Mouse (Mus musculus) heart, embryonic 14.5 days (tissue): ENCODE measurements around the gene Slc2a2. TPM values are rescaled to one million over a fixed set of nuclear protein-coding genes. Genes with fewer than 3 reads are reported as not detected.

Experiments used
- ATAC-seq: fragments of 200-750 bp; cut with Nextera tagmentation; 2 replicates; pipeline ENCODE4 v1.8.0; 2017; ENCODE audit warnings: low read depth, moderate TSS enrichment; ENCODE audit not compliant: insufficient number of reproducible peaks, insufficient read depth, low FRiP score
- H3K27ac ChIP-seq, 2 experiments: fragments of 200-500 bp in 1 of 2; fragments of 300-500 bp in 1 of 2; sonication (generic) in 1 of 2; replicated peaks in 1 of 2; 2 replicates each; pipeline ENCODE4 v1.5.1; 2012 to 2014; ENCODE audit warnings: low read depth in 2 of 2, low read length in 2 of 2, control low read depth in 1 of 2, mild to moderate bottlenecking in 1 of 2, mixed read lengths in 1 of 2; ENCODE audit not compliant: control insufficient read depth in 1 of 2, insufficient read depth in 1 of 2
- H3K27me3 ChIP-seq: fragments of 300-500 bp; sonication (generic); 2 replicates; pipeline ENCODE4 v1.6.1; 2014; ENCODE audit warnings: mild to moderate bottlenecking, low read length, control low read depth; ENCODE audit not compliant: control insufficient read depth, insufficient read depth
- H3K36me3 ChIP-seq: fragments of 300-500 bp; sonication (generic); 2 replicates; pipeline ENCODE4 v1.6.1; 2014; ENCODE audit warnings: mild to moderate bottlenecking, control low read depth, low read length, mixed read lengths; ENCODE audit not compliant: control insufficient read depth, insufficient read depth
- H3K4me1 ChIP-seq, 2 experiments: fragments of 200-500 bp in 1 of 2; fragments of 300-500 bp in 1 of 2; sonication (generic) in 1 of 2; 2 replicates each; pipeline ENCODE4 v1.6.1; 2012 to 2014; ENCODE audit warnings: low read length in 2 of 2, control low read depth in 1 of 2, mixed read lengths in 1 of 2; ENCODE audit not compliant: control insufficient read depth in 2 of 2, insufficient read depth in 2 of 2
- H3K4me2 ChIP-seq: fragments of 300-500 bp; sonication (generic); 2 replicates; pipeline ENCODE4 v1.6.1; 2014; ENCODE audit warnings: mild to moderate bottlenecking, low read length
- H3K4me3 ChIP-seq, 2 experiments: fragments of 200-500 bp in 1 of 2; fragments of 300-500 bp in 1 of 2; sonication (generic) in 1 of 2; 2 replicates each; pipeline ENCODE4 v1.5.1; 2012 to 2014; ENCODE audit warnings: low read length in 2 of 2, mild to moderate bottlenecking in 2 of 2, control low read depth in 1 of 2, low read depth in 1 of 2, moderate library complexity in 1 of 2; ENCODE audit not compliant: control insufficient read depth in 1 of 2, insufficient read depth in 1 of 2
- H3K9ac ChIP-seq: fragments of 300-500 bp; sonication (generic); 2 replicates; pipeline ENCODE4 v1.6.1; 2014; ENCODE audit warnings: mild to moderate bottlenecking, low read length
- H3K9me3 ChIP-seq: fragments of 300-500 bp; sonication (generic); 2 replicates; pipeline ENCODE4 v1.6.1; 2016; ENCODE audit warnings: low read length, control low read depth; ENCODE audit not compliant: control insufficient read depth
- WGBS: fragments of 180-500 bp; shearing (Covaris S2); extraction: QIAGEN DNeasy Blood & Tissue Kit; methylation state at CpG from one replicate; pipeline ENCODE4 v1.1.7; 2014; 5-methylcytosine and 5-hydroxymethylcytosine counted together
- polyA plus RNA-seq: library from polyadenylated mRNA; unstranded; fragments of >200 nt; fragmentation: Nextera tagmentation; extraction: Ambion mirVana; gene quantifications from 2 replicates; pipeline ENCODE4 v1.2.1, GENCODE M21; 2014

Slc2a2 gene
- polyA plus RNA-seq = 0.15 TPM in 1 of 2 replicates, not detected in the other

- no peak within 1 kb of the TSS for H3K4me3 ChIP-seq
- H3K27ac ChIP-seq = no peak within 1 kb of the TSS
- no peaks in the 10 kb centered on the region for H3K27me3 ChIP-seq
- H3K9me3 ChIP-seq = no peaks in the 10 kb centered on the region
- H3K9ac ChIP-seq = no peak within 1 kb of the TSS
- no peaks in the 10 kb centered on the region for H3K36me3 ChIP-seq
- 80% methylated on average over 2 of the region's 2 CpGs for WGBS
- no peak for ATAC-seq
- no peak within 1 kb of the TSS for H3K4me2 ChIP-seq
- no peaks in the 10 kb centered on the region for H3K4me1 ChIP-seq
Measured at GRCm38 (mm10) chr3:28697797-28698196, at the start of gene Slc2a2. Gene Slc2a2 (plus strand): TSS chr3:28697903.

GRCm38 (mm10) chr3:28652574-28652973 is 45.1 kb upstream of the Slc2a2 start:
- Histone ChIP-seq H3K4me1 (no peaks in the 10 kb centered on the region), H3K9me3 (no peaks in the 10 kb centered on the region), H3K36me3 (peaks cover 22% of the 10 kb centered on the region), H3K27me3 (no peaks in the 10 kb centered on the region), H3K4me3 (no peak overlapping the region), H3K9ac (no peak overlapping the region), H3K27ac (no peak overlapping the region), H3K4me2 (no peak overlapping the region)
- no peak for ATAC-seq
- WGBS = 74% methylated on average over 3 of the region's 3 CpGs

DNA sequence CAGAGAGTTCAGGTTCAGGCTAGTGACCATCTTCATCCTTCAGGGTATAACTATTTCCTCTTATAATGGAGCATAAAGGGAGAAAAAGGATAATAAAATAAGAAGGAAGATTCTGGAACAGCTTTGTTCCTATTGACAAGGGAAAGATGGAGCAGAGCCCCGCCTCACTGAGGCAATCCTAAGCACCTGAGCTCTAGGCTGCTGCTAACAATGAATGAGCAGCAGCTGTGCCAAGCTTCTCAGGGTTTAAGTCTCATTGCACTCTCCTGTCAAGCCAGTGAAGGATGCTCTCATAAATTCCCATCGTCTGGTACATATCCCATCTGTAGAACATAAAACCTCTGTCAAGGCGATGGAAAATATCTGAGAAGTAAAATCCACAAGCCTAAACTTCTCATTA is 44.7 kb upstream of the Slc2a2 start:
- H3K36me3 ChIP-seq = peaks cover 18% of the 10 kb centered on the region
- ATAC-seq = no peak
- no peaks in the 10 kb centered on the region for H3K27me3 ChIP-seq
- H3K27ac ChIP-seq = no peak overlapping the region
- H3K4me3 ChIP-seq = no peak overlapping the region
- no peaks in the 10 kb centered on the region for H3K4me1 ChIP-seq
- H3K4me2 ChIP-seq = no peak overlapping the region
- 81% methylated on average over 3 of the region's 3 CpGs for WGBS
- no peak overlapping the region for H3K9ac ChIP-seq
- H3K9me3 ChIP-seq = no peaks in the 10 kb centered on the region

DNA sequence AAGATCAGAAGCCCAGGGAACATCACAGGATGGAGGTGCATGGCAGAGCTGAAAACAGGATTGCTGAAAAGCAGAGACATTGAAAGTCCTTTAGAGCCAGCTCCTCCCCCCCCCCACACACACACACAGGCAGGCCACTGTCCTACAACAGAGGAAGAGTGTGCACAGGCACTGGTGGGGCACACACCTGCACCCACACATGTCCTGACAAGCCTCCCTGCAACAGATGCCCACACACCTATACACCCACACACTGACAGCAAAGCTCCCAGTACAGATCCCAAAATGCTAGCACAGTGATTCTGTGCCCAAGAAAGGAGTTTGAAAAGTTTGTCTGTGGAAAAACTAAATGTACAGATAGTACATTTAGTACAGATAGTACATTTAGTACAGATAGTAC is 43.0 kb upstream of the Slc2a2 start:
- H3K27me3 ChIP-seq = no peaks in the 10 kb centered on the region

DNA sequence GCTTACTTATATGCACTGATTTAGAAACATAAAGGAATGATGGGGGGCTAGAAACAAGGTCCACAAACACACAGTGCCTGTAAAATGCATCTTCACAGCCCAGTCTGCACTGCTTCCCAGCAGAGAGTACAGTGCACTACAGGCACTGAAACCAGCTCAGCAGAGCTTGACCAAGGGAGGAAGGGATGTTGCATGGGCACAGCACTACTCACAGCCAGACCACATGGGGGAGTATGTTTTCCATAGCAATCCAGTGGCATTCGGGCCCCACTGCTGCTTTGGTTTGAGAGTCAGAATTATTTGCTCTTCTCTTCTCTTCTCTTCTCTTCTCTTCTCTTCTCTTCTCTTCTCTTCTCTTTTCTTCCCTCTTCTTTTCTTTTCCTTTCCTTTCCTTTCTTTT is 39.4 kb upstream of the Slc2a2 start:
- 39% methylated on average over 1 of the region's 1 CpGs for WGBS
- Histone ChIP-seq H3K27me3 (no peaks in the 10 kb centered on the region), H3K27ac (no peak overlapping the region), H3K4me2 (no peak overlapping the region), H3K9me3 (no peaks in the 10 kb centered on the region), H3K4me1 (no peaks in the 10 kb centered on the region), H3K4me3 (no peak overlapping the region), H3K36me3 (peaks cover 19% of the 10 kb centered on the region), H3K9ac (no peak overlapping the region)
- no peak for ATAC-seq

More for the DNA sequence above, 43.0 kb upstream of the Slc2a2 start:
- no peak overlapping the region for H3K4me3 ChIP-seq
- H3K9me3 ChIP-seq = no peaks in the 10 kb centered on the region
- no peak overlapping the region for H3K9ac ChIP-seq
- no peaks in the 10 kb centered on the region for H3K4me1 ChIP-seq
- ATAC-seq = no peak
- no peak overlapping the region for H3K27ac ChIP-seq
- no peak overlapping the region for H3K4me2 ChIP-seq
- H3K36me3 ChIP-seq = peaks cover 16% of the 10 kb centered on the region

- no peak for ATAC-seq
- no peak overlapping the region for H3K4me2 ChIP-seq
- H3K27ac ChIP-seq = no peak overlapping the region
- H3K4me3 ChIP-seq = no peak overlapping the region
- no peaks in the 10 kb centered on the region for H3K9me3 ChIP-seq
- WGBS = 35% methylated on average over 7 of the region's 7 CpGs
- no peaks in the 10 kb centered on the region for H3K27me3 ChIP-seq
- H3K36me3 ChIP-seq = no peaks in the 10 kb centered on the region
- H3K9ac ChIP-seq = no peak overlapping the region
- H3K4me1 ChIP-seq = peaks cover 6% of the 10 kb centered on the region in 2 experiments; a peak in 2 of 4 replicates
Measured at GRCm38 (mm10) chr3:28680851-28681250, 16.9 kb upstream of the Slc2a2 start.

- Histone ChIP-seq H3K27ac (no peak overlapping the region), H3K9me3 (no peaks in the 10 kb centered on the region), H3K4me3 (no peak overlapping the region), H3K36me3 (no peaks in the 10 kb centered on the region), H3K9ac (no peak overlapping the region), H3K4me2 (no peak overlapping the region), H3K4me1 (peaks cover 6% of the 10 kb centered on the region in 2 experiments; a peak in 2 of 4 replicates), H3K27me3 (no peaks in the 10 kb centered on the region)
- no peak for ATAC-seq
- WGBS = 38% methylated on average over 6 of the region's 6 CpGs
Measured at GRCm38 (mm10) chr3:28681866-28682265, 15.8 kb upstream of the Slc2a2 start.

- Histone ChIP-seq H3K4me3 (no peak overlapping the region), H3K9me3 (no peaks in the 10 kb centered on the region), H3K27ac (no peak overlapping the region), H3K27me3 (no peaks in the 10 kb centered on the region), H3K36me3 (no peaks in the 10 kb centered on the region), H3K4me2 (no peak overlapping the region), H3K4me1 (peaks cover 6% of the 10 kb centered on the region in 2 experiments; a peak in 2 of 4 replicates), H3K9ac (no peak overlapping the region)
- WGBS = 79% methylated on average over 3 of the region's 3 CpGs
- ATAC-seq = no peak
Measured at GRCm38 (mm10) chr3:28682411-28682810, 15.3 kb upstream of the Slc2a2 start.
